Mouse (Mus musculus) neutrophil, adult 65 days (primary cell): Measurements from ENCODE around the gene Ints11. TPM values are rescaled to one million over a fixed set of nuclear protein-coding genes. Genes with fewer than 3 reads are reported as not detected.

ENCODE experiments used
- total RNA-seq: library from RNA; stranded (reverse); gene quantifications from 2 replicates; pipeline ENCODE4 v1.2.4, GENCODE M21; 2023

Gene Ints11
- 31.9 and 42.4 TPM in 2 replicates for total RNA-seq

DNA sequence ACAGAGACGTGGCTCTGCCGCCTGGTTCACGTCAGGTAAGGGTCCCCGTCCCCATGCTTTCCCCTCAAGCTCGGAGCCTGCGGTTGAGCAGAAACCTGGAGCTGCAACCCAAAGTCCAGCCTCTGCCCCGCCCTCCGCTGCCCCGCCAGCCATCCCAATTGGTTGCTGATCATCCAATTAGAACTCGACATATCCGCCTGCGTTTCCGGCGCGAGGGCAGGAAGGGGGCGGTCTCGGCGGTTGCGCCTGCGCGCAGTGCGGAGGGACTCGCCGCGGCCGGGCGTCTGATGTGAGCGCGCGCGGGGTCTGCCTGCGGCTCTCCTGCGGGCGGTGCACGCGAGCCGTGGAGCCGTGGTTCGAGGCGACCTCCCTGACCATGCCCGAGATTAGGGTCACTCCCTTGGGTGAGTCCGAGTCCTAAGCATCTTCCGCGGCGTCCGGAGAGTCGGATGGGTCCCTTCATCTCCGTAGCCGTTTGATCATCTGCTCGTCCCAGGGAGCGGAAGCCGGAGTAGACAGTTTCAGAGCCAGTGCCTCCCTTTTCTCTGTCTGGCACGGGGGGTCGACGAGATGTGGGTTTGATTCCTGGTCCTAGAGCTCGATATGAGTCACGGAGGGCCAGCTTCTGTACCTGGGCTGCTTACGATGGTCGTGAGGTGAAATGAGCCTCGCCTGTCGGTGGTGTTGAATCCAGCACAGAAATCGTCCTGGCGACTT, at the start of gene Ints11, which contains the start of gene Cptp:
TSS of gene Ints11 (plus strand) at position 230 of the 717 bp plus-strand sequence.
TSS of gene Cptp (minus strand) at position 124 of the 717 bp plus-strand sequence.

GRCm38 (mm10) chr4:155831205-155831766, 38.1 kb upstream of the Ints11 start, which contains the start of gene Aurkaip1:
Gene Aurkaip1 (plus strand): TSS chr4:155831272.

DNA sequence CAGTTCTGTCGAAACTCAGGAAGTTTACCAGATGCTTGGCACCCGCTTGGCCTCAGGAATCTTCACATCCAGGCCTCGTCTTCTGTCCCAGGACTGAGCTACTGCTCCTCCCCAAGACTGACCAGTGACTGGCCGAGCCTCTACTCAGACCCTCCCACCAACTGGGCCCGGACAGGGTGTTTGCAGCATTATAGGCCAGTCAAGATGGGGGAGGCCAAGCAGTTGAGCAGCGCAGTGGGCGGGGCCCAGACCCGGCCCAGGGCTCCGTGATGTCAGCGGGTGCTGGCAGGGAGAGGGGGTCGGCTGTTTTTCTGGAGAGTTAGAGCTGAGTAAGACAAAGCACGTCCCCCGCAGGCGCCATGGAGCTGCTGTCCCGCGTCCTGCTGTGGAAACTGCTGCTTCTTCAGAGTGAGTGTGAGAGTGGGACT, 29.8 kb upstream of the Ints11 start, which contains the start of gene Mxra8:
TSS of gene Mxra8 (plus strand) at position 198 of the 428 bp plus-strand sequence.

DNA sequence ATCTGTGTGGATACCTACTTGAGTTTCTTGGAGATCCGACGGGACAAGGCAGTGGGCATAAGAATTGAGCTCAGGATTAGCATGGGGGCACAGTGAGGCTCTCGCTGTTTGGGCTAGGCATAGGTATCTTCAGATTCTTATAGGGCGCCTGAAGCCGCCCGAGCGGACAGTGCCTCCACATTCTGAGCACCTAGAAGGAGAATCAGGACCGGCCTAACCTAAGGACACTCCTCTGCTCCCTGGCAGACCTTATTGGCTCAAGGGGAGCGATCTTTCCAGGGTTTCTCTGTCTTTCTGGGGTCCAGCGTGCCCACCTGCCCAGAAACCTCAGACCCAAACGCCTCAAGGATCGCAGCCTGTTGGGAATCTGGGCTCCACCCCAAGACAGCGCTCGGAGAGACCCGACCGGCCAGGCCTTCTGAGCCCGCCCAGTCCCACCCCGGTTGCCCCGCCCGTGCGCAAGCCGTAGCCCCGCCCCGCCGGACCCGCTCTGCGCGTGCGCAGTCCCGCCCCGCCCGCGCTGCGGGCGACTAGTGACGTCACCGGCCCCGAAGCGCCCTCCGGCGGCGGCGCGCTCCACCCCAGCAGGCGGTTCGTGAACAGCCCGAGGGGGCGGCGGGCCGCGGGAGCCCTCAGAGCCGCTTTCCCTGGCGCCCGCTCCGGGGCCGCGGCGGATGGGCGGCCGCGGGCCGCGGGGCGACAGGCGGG, 22.3 kb upstream of the Ints11 start, which contains the start of gene Dvl1:
TSS of gene Dvl1 (plus strand) at position 532 of the 708 bp plus-strand sequence.

GRCm38 (mm10) chr4:155863001-155863400, 6.3 kb upstream of the Ints11 start, which contains the start of gene Tas1r3:
Gene Tas1r3 (minus strand): TSS chr4:155863362.

DNA sequence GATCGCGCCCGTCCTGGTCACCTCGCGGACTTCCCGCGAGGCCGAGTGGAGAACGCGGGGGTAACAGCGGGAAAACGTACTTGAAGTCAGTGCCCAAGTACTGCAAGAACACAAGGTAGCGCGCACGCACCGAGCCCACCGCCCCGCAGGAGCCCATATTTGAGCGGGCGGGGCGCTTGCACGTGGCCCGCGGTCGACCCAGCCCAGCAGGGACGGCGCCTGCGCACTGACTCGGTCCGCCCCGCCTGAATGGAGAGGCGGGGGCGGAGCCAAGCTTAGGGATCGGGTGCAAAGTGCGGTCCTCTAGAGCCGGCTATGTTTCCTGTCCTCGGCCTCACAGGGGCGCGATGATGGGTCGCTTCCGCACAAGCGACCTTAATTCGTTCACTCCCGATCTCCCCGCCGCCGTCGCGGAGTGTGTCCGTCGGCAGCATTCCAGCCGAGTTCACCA, 22.2 kb downstream of the Ints11 start, which contains the start of the genes Pusl1 and Acap3:
TSS of gene Pusl1 (minus strand) at position 231 of the 451 bp plus-strand sequence.
TSS of gene Acap3 (plus strand) at position 272 of the 451 bp plus-strand sequence.

Other genes starting within 250 kb of the Ints11 start
- 181 and 295 TPM in 2 replicates for gene Cdk11b, start 244.7 kb upstream of the Ints11 start, total RNA-seq
- gene Gm10563, start 224.1 kb upstream of the Ints11 start, total RNA-seq, result not detected in 2 replicates
- gene Mmp23, start 216.2 kb upstream of the Ints11 start, total RNA-seq, result 0.34 and 1.3 TPM in 2 replicates
- gene Mib2, start 200.3 kb upstream of the Ints11 start, total RNA-seq, result 30.7 and 38.4 TPM in 2 replicates
- 0.22 and 0.54 TPM in 2 replicates for gene Fndc10, start 175.2 kb upstream of the Ints11 start, total RNA-seq
- 82.1 and 98.7 TPM in 2 replicates for gene Ssu72, start 164.7 kb upstream of the Ints11 start, total RNA-seq
- gene Tmem240, start 134.7 kb upstream of the Ints11 start, total RNA-seq, result 0.23 and 0.41 TPM in 2 replicates
- 7.3 and 11.4 TPM in 2 replicates for gene Atad3a, start 108.5 kb upstream of the Ints11 start, total RNA-seq
- gene Vwa1, start 94.8 kb upstream of the Ints11 start, total RNA-seq, result not detected in 2 replicates
- gene Tmem88b, start 83.7 kb upstream of the Ints11 start, total RNA-seq, result not detected in 2 replicates
- gene Ankrd65, start 79.1 kb upstream of the Ints11 start, total RNA-seq, result not detected in 2 replicates
- 45.0 and 61.8 TPM in 2 replicates for gene Mrpl20, start 66.7 kb upstream of the Ints11 start, total RNA-seq
- 162 and 225 TPM in 2 replicates for gene Ccnl2, start 57.1 kb upstream of the Ints11 start, total RNA-seq
- gene Aurkaip1, start 38.3 kb upstream of the Ints11 start, total RNA-seq, result 98.0 and 129 TPM in 2 replicates
- gene Mxra8, start 29.9 kb upstream of the Ints11 start, total RNA-seq, result 0.23 and 1.3 TPM in 2 replicates
- gene Dvl1, start 22.1 kb upstream of the Ints11 start, total RNA-seq, result 49.9 and 68.5 TPM in 2 replicates
- 2.3 and 2.6 TPM in 2 replicates for gene Tas1r3, start 6.2 kb upstream of the Ints11 start, total RNA-seq
- gene Cptp, start 106 bp upstream of the Ints11 start, total RNA-seq, result 20.5 and 22.6 TPM in 2 replicates
- gene Pusl1, start 22.2 kb downstream of the Ints11 start, total RNA-seq, result 10.6 and 10.8 TPM in 2 replicates
- gene Acap3, start 22.3 kb downstream of the Ints11 start, total RNA-seq, result 55.0 and 80.6 TPM in 2 replicates
- 100 and 130 TPM in 2 replicates for gene Ube2j2, start 74.3 kb downstream of the Ints11 start, total RNA-seq
- gene C1qtnf12, start 92.8 kb downstream of the Ints11 start, total RNA-seq, result 18.1 and 25.1 TPM in 2 replicates
- gene B3galt6, start 123.1 kb downstream of the Ints11 start, total RNA-seq, result 1.6 and 1.9 TPM in 2 replicates
- gene Sdf4, start 123.3 kb downstream of the Ints11 start, total RNA-seq, result 101 and 115 TPM in 2 replicates
- 1.5 and 2.1 TPM in 2 replicates for gene Tnfrsf4, start 144.3 kb downstream of the Ints11 start, total RNA-seq
- gene Tnfrsf18, start 156.6 kb downstream of the Ints11 start, total RNA-seq, result 3.5 and 6.8 TPM in 2 replicates
- gene Ttll10, start 189.9 kb downstream of the Ints11 start, total RNA-seq, result not detected in 2 replicates
- 12.2 and 12.7 TPM in 2 replicates for gene 9430015G10Rik, start 240.4 kb downstream of the Ints11 start, total RNA-seq